Mouse (Mus musculus) heart, embryonic 14.5 days (tissue): Measurements from ENCODE around the gene Sbno2. TPM values are rescaled to one million over a fixed set of nuclear protein-coding genes. Genes with fewer than 3 reads are reported as not detected.

ENCODE experiments used
- ATAC-seq: fragments of 200-750 bp; cut with Nextera tagmentation; 2 replicates; pipeline ENCODE4 v1.8.0; 2017; ENCODE audit warnings: low read depth, moderate TSS enrichment; ENCODE audit not compliant: insufficient number of reproducible peaks, insufficient read depth, low FRiP score
- H3K27ac ChIP-seq, 2 experiments: fragments of 200-500 bp in 1 of 2; fragments of 300-500 bp in 1 of 2; sonication (generic) in 1 of 2; replicated peaks in 1 of 2; 2 replicates each; pipeline ENCODE4 v1.5.1; 2012 to 2014; ENCODE audit warnings: low read depth in 2 of 2, low read length in 2 of 2, control low read depth in 1 of 2, mild to moderate bottlenecking in 1 of 2, mixed read lengths in 1 of 2; ENCODE audit not compliant: control insufficient read depth in 1 of 2, insufficient read depth in 1 of 2
- H3K27me3 ChIP-seq: fragments of 300-500 bp; sonication (generic); 2 replicates; pipeline ENCODE4 v1.6.1; 2014; ENCODE audit warnings: mild to moderate bottlenecking, low read length, control low read depth; ENCODE audit not compliant: control insufficient read depth, insufficient read depth
- H3K36me3 ChIP-seq: fragments of 300-500 bp; sonication (generic); 2 replicates; pipeline ENCODE4 v1.6.1; 2014; ENCODE audit warnings: mild to moderate bottlenecking, control low read depth, low read length, mixed read lengths; ENCODE audit not compliant: control insufficient read depth, insufficient read depth
- H3K4me1 ChIP-seq, 2 experiments: fragments of 200-500 bp in 1 of 2; fragments of 300-500 bp in 1 of 2; sonication (generic) in 1 of 2; 2 replicates each; pipeline ENCODE4 v1.6.1; 2012 to 2014; ENCODE audit warnings: low read length in 2 of 2, control low read depth in 1 of 2, mixed read lengths in 1 of 2; ENCODE audit not compliant: control insufficient read depth in 2 of 2, insufficient read depth in 2 of 2
- H3K4me2 ChIP-seq: fragments of 300-500 bp; sonication (generic); 2 replicates; pipeline ENCODE4 v1.6.1; 2014; ENCODE audit warnings: mild to moderate bottlenecking, low read length
- H3K4me3 ChIP-seq, 2 experiments: fragments of 200-500 bp in 1 of 2; fragments of 300-500 bp in 1 of 2; sonication (generic) in 1 of 2; 2 replicates each; pipeline ENCODE4 v1.5.1; 2012 to 2014; ENCODE audit warnings: low read length in 2 of 2, mild to moderate bottlenecking in 2 of 2, control low read depth in 1 of 2, low read depth in 1 of 2, moderate library complexity in 1 of 2; ENCODE audit not compliant: control insufficient read depth in 1 of 2, insufficient read depth in 1 of 2
- H3K9ac ChIP-seq: fragments of 300-500 bp; sonication (generic); 2 replicates; pipeline ENCODE4 v1.6.1; 2014; ENCODE audit warnings: mild to moderate bottlenecking, low read length
- H3K9me3 ChIP-seq: fragments of 300-500 bp; sonication (generic); 2 replicates; pipeline ENCODE4 v1.6.1; 2016; ENCODE audit warnings: low read length, control low read depth; ENCODE audit not compliant: control insufficient read depth
- WGBS: fragments of 180-500 bp; shearing (Covaris S2); extraction: QIAGEN DNeasy Blood & Tissue Kit; methylation state at CpG from one replicate; pipeline ENCODE4 v1.1.7; 2014; 5-methylcytosine and 5-hydroxymethylcytosine counted together
- polyA plus RNA-seq: library from polyadenylated mRNA; unstranded; fragments of >200 nt; fragmentation: Nextera tagmentation; extraction: Ambion mirVana; gene quantifications from 2 replicates; pipeline ENCODE4 v1.2.1, GENCODE M21; 2014

The Sbno2 gene
- polyA plus RNA-seq, 1 experiment from 2014 or later = 9.5 TPM

- Histone ChIP-seq H3K27ac (no peak overlapping the region), H3K4me2 (no peak overlapping the region)
Measured at GRCm38 (mm10) chr10:80024229-80025043, 80.9 kb downstream of the Sbno2 start.

DNA sequence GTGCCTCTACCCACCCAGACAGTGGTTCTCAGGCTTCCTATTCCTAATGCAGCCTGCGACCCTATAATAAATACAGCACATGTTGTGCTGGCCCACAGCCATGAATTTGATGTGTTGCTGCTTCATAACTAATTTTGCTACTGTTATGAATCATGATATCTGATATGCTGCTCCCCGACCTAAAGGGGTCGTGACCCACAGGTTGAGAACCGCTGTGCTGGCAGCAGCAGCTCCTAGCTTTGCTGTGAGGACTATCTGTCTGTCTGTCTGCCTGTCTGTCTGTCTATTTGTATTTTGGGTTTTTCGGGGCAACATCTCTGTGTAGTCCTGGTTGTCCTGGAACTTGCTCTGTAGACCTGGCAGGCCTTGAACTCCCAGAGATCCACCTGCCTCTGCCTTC, 81.6 kb downstream of the Sbno2 start:
- Histone ChIP-seq H3K4me1 (peaks cover 9 to 12% of the 10 kb centered on the region in 2 experiments; a peak in 3 of 4 replicates), H3K4me2 (no peak overlapping the region), H3K9me3 (no peaks in the 10 kb centered on the region), H3K27me3 (no peaks in the 10 kb centered on the region), H3K9ac (no peak overlapping the region), H3K4me3 (no peak overlapping the region), H3K27ac (no peak overlapping the region), H3K36me3 (peaks cover 4% of the 10 kb centered on the region; the same call in 1 of the 2 replicates)
- no peak for ATAC-seq
- 84% methylated on average over 5 of the region's 5 CpGs for WGBS

More at GRCm38 (mm10) chr10:80024229-80025043, 80.9 kb downstream of the Sbno2 start:
- peaks cover 2 to 6% of the 10 kb centered on the region in 2 experiments; a peak in 3 of 4 replicates for H3K4me1 ChIP-seq
- no peaks in the 10 kb centered on the region for H3K27me3 ChIP-seq
- no peak overlapping the region for H3K9ac ChIP-seq
- no peak for ATAC-seq
- 76% methylated on average over 15 of the region's 15 CpGs for WGBS
- peaks cover 4% of the 10 kb centered on the region; the same call in 1 of the 2 replicates for H3K36me3 ChIP-seq
- no peaks in the 10 kb centered on the region for H3K9me3 ChIP-seq
- no peak overlapping the region for H3K4me3 ChIP-seq

- Histone ChIP-seq H3K4me1 (peaks cover 13 to 15% of the 10 kb centered on the region in 2 experiments; a peak in 3 of 4 replicates), H3K4me2 (no peak overlapping the region), H3K36me3 (peaks cover 3% of the 10 kb centered on the region; the same call in 1 of the 2 replicates), H3K4me3 (no peak overlapping the region), H3K27me3 (no peaks in the 10 kb centered on the region), H3K9me3 (no peaks in the 10 kb centered on the region), H3K27ac (no peak overlapping the region), H3K9ac (no peak overlapping the region)
- WGBS = 93% methylated on average over 8 of the region's 8 CpGs
- no peak for ATAC-seq
Measured at GRCm38 (mm10) chr10:80022806-80023205, 82.6 kb downstream of the Sbno2 start.

DNA sequence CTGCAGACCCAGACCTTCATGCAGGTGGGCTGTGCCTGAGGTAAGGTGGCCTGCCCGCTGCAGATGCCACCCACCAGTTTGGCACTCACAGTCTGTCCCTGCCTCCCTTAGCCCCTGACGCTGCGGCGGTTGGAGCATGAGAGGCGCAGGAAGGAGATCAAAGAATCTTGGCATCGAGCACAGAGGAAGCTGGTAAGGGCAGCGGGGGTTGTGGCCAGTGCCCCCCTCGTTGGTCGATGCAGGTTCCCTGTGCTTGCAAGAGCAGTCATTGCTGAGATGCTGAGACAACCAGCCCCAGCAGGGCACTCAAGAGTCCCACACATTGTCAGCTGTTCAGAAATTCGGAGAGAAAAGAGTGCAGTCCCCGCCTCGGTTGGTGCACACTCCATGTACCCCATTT, 83.2 kb downstream of the Sbno2 start:
- H3K9ac ChIP-seq = no peak overlapping the region
- no peak overlapping the region for H3K4me3 ChIP-seq
- H3K4me1 ChIP-seq = peaks cover 13 to 15% of the 10 kb centered on the region in 2 experiments; a peak in 3 of 4 replicates
- no peak overlapping the region for H3K27ac ChIP-seq
- 85% methylated on average over 12 of the region's 12 CpGs for WGBS
- no peaks in the 10 kb centered on the region for H3K27me3 ChIP-seq
- H3K36me3 ChIP-seq = no peaks in the 10 kb centered on the region; the same call in 1 of the 2 replicates
- ATAC-seq = no peak
- H3K4me2 ChIP-seq = no peak overlapping the region
- H3K9me3 ChIP-seq = no peaks in the 10 kb centered on the region

- WGBS = 91% methylated on average over 13 of the region's 13 CpGs
- H3K9me3 ChIP-seq = no peaks in the 10 kb centered on the region
- H3K36me3 ChIP-seq = no peaks in the 10 kb centered on the region
- no peak for ATAC-seq
- H3K27me3 ChIP-seq = no peaks in the 10 kb centered on the region
- H3K4me1 ChIP-seq = peaks cover 13 to 15% of the 10 kb centered on the region in 2 experiments; a peak in 3 of 4 replicates
- H3K9ac ChIP-seq = no peak overlapping the region
- H3K4me3 ChIP-seq = no peak overlapping the region
- no peak overlapping the region for H3K27ac ChIP-seq
- H3K4me2 ChIP-seq = no peak overlapping the region
Measured at GRCm38 (mm10) chr10:80021320-80021641, 84.1 kb downstream of the Sbno2 start.

GRCm38 (mm10) chr10:80020603-80021319, 84.6 kb downstream of the Sbno2 start:
- ATAC-seq = no peak
- Histone ChIP-seq H3K4me1 (peaks cover 13 to 15% of the 10 kb centered on the region in 2 experiments; a peak in 3 of 4 replicates), H3K4me2 (peak overlapping the region; percentile 56; the same call in 1 of the 2 replicates), H3K36me3 (no peaks in the 10 kb centered on the region), H3K9me3 (no peaks in the 10 kb centered on the region), H3K4me3 (no peak overlapping the region), H3K9ac (no peak overlapping the region), H3K27me3 (0 out of 2 replicates have a peak, but pooled peaks cover under 1% of the 10 kb centered on the region), H3K27ac (no peak overlapping the region)
- WGBS = 77% methylated on average over 18 of the region's 18 CpGs

DNA sequence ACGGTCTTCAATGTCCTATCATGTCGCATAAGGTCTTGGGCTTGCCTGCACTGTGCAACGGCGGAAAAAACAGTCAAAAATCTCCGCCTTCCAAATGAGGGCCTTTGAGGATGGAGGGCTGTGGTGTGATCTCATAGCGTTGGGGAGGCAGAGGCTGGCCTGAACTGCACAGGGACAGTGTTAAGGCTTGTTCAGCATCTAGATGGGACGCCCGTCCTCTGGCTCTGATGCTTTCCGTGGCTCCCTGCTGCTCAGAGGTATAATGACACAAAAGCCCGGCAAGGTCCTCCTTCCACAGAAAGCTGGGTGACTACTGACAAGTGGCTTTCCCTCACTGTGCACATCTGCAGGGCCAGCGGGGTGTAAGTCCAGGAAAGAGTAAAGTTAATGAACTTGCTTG, 85.2 kb downstream of the Sbno2 start:
- peak overlapping the region in 1 of 2 experiments; percentile 32; a peak in 2 of 4 replicates for H3K4me3 ChIP-seq
- peak overlapping the region; percentile 56 for H3K4me2 ChIP-seq
- ATAC-seq = no peak
- 34% methylated on average over 11 of the region's 11 CpGs for WGBS
- H3K4me1 ChIP-seq = peaks cover 13 to 15% of the 10 kb centered on the region in 2 experiments; a peak in 3 of 4 replicates
- H3K27ac ChIP-seq = no peak overlapping the region
- H3K27me3 ChIP-seq = peaks cover 6% of the 10 kb centered on the region
- no peaks in the 10 kb centered on the region for H3K36me3 ChIP-seq
- H3K9ac ChIP-seq = peak overlapping the region; percentile 6; the same call in 1 of the 2 replicates
- H3K9me3 ChIP-seq = no peaks in the 10 kb centered on the region
